Mouse (Mus musculus) cerebral cortex, adult 2 months (tissue): ENCODE results near the gene Hook2.

Experiments
- WGBS: fragments of 180-500 bp; shearing (Covaris S2); methylation state at CpG from one replicate; pipeline ENCODE4 v1.1.7; 2018; 5-methylcytosine and 5-hydroxymethylcytosine counted together

The Hook2 gene

DNA sequence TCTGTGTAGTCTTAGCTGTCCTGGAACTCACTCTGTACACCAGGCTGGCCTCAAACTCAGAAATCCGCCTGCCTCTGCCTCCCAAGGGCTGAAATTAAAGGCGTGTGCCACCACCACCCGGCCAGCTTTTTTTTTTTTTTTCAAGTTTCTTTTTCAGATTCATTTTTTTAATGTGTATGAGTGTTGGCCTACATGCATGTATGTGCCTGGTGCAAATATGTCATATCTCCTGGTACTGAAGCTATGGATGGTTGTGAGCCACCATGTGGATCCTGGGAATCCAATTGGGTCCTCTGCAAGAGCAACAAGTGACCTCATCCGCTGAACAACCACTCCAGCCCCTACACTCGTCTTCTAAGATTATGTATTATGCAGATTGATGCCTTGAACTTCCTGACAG is 3.0 kb upstream of the Hook2 start:
- 90% methylated on average over 5 of the region's 5 CpGs for WGBS

- 80% methylated on average over 2 of the region's 2 CpGs for WGBS
Observed at GRCm38 (mm10) chr8:84987903-84988302, 2.5 kb upstream of the Hook2 start.

- 13% methylated on average over 15 of the region's 15 CpGs for WGBS
Observed at GRCm38 (mm10) chr8:84989311-84989731, 1.1 kb upstream of the Hook2 start.

DNA sequence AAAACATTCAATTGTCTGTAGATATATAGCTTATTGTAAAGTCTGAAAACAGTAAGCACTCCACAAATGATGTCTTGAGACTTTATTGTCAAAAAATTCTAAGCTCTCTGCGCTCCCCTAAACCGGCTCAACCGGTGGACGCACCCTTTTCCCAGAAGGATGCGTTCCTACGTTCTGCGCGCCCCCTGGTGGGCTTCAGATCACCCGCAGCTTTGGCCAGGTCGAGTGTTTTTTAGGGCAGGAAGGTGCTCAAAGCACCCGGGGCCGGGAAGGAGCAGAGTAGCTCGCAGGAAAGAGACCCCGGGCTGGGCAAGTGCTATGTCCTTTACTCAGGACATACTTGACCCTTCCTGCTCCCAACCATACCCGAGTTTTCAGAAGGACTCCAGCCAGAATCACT is 593 bp upstream of the Hook2 start:
- WGBS = under 1% methylated on average over 15 of the region's 15 CpGs

- 4% methylated on average over 15 of the region's 15 CpGs for WGBS
Observed at GRCm38 (mm10) chr8:84990836-84991235, 433 bp downstream of the Hook2 start.

- 95% methylated on average over 9 of the region's 9 CpGs for WGBS
Observed at GRCm38 (mm10) chr8:84994375-84994774, 4.0 kb downstream of the Hook2 start.

GRCm38 (mm10) chr8:84995680-84996079 is 5.3 kb downstream of the Hook2 start:
- 42% methylated on average over 25 of the region's 25 CpGs for WGBS

DNA sequence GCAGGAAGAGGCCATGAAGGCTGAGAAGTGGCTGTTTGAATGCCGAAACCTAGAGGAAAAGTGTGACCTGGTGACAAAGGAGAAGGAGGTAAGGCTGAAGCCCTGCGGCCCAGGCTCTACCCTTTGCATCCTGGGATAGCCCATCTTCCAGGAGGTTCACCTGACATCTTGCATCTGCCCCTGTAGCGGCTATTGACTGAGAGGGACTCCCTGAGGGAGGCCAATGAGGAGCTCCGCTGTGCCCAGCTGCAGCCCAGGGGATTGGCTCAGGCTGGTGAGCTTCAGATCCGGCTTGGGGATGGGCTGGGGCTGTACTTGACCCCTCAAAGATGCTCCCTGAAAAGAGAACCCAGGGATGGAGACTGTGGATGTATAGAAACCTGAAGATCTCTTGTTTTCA is 6.6 kb downstream of the Hook2 start:
- 88% methylated on average over 5 of the region's 5 CpGs for WGBS

DNA sequence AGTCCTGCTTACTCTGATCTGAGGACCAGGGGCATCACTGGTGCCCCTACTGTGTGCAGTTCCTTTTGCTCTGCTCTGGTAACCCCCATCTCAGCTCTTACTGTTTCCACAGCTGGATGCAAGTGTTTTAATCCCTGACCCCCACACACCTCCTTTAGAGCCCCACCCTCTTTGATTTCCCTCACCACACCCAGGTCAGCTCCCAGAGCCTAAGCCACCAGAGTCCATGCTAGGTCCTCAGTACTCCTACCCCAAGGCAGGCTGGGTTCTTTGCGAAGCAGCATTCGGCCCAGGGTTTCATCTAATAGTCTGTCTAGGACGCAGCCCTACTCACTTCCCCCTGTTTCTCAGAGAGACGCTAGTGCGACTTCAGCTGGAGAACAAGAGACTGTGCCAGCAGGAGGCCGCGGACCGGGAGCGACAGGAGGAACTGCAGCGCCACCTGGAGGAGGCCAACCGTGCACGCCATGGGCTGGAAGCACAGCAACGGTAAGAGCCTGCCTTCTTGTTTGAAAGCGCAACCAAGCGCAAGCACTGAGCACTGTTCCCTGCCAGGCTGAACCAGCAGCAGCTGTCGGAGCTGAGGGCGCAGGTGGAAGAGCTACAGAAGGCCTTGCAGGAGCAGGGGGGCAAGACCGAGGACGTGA is 7.4 kb downstream of the Hook2 start:
- 8% methylated on average over 19 of the region's 19 CpGs for WGBS

DNA sequence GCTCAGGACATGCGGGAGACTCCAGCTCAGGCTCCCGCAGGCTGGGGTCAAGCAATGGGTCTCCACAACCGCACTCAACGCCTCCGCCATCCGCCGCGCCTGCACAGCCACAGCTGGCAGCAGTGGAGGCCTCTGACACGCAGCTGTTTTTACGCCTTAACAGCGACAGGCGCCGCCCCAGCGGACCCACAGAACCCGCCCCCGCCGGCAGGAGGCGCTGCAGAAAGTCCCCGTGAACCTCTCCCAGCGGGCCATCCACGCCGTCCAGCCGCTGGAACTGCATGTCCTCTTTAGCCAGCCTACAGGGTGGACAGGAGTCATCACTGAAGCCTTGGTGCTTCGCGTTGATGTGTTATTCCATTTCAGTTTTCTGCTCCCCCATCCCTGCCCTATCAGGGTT is 17.3 kb downstream of the Hook2 start:
- 26% methylated on average over 25 of the region's 25 CpGs for WGBS

GRCm38 (mm10) chr8:85011242-85011641 is 20.8 kb downstream of the Hook2 start:
- 14% methylated on average over 28 of the region's 28 CpGs for WGBS

- 2% methylated on average over 26 of the region's 26 CpGs for WGBS
Observed at GRCm38 (mm10) chr8:85013230-85013840, 22.9 kb downstream of the Hook2 start.

DNA sequence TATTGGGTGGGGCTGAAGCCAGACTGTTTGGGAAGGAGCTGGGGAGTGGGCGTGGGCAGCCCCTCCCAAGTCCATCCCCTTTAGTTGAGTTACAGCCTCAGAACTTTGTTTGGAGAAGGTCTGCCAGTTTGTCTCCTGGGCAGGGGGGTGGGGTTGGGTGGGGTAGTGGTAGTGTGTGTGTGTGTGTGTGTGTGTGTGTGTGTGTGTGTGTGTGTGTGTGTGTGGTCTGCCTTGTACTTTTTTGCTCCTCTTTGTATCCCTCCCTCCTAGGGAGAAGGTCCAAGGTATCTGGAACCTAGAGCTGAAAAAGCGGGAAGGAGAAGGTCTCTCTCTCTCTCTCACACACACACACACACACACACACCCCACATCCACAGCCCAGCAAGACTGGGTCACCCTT is 24.0 kb downstream of the Hook2 start, which contains the start of gene Best2:
Best2 (minus strand) TSS at position 101 of the 400 bp plus-strand sequence.
- 55% methylated on average over 2 of the region's 2 CpGs for WGBS

DNA sequence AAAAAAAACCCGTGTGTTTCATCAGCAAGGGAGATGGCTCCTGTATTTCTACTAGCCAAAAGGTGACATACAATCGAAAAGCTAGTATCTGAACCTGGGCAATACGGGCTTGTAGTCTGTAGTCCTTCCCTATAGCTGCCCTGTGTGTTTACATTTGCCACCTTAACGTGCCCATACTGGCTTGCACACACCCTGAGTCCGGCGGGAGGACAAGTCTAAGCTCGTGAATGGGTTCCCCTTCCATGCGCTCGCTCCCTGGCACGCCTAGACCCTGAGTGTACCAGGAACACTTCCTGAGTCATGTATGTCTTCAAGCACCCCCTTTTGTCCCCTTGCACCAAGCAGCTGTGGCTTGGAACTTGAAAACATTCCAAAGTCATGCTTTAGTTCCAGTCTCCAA is 26.3 kb downstream of the Hook2 start:
- 72% methylated on average over 10 of the region's 10 CpGs for WGBS

DNA sequence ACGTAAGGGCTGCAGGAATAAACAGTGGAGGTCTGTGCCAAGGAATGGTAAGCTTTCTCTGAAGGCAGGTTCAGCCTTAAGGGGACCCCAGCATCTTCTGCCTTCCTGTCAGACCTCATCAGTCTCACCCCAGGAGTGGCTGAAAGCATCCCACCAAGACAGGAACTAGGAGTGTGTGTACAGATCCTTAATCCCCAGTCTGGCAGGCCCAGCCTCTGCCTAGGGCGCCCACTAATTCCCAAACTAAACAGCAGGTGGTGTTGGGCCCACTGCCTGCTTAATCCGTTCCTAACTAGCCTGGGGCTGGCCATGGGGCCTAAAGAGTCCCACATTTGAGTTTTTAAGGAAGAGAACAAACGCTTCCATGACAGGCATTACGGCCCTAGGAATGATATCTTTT is 26.8 kb downstream of the Hook2 start:
- WGBS = 45% methylated on average over 5 of the region's 5 CpGs

DNA sequence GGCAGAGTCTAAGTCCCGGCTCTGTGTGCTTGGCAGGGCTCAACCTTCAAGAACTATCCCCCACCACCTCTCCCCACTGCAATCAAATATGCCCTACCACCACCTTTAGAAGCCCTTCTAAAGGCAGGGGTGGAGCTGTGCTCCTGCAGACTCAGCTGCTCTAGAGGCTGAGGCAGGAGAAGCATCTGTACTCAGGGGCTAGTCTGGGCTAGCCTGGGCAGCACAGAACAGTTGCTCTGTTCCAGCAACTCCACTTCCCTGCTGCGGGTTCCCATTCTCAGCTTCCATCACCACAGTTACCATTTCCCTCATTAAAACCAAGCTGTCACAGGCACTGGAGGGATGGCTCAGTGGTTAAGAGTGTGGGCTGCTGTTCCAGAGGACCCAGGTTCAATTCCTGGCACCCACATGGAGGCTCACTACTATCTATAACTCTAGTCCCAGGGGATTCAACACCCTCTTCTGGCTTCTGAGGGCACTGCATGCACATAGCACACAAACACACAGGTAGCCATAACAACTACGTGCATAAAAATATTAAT is 31.2 kb downstream of the Hook2 start:
- 98% methylated on average over 3 of the region's 3 CpGs for WGBS

DNA sequence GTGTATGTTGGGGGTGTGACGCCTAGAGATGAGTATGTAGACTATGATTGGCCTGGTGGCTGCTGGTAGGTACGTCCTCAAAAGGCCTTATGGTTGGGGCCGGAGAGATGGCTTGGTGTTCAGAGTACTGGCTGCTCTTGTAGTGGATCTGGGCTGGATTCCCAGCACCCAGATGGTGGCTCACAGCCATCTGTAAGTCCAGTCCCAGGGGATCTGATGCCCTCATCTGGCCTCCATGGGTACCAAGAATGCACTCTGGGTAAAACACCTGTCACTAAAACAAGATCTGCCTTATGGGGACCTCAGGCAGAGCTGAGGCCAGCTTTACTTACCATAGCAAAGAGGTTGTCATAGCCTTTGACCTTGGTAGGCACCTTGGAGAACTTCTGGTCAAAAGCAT is 33.4 kb downstream of the Hook2 start:
- WGBS = 80% methylated on average over 3 of the region's 3 CpGs

- WGBS = 2% methylated on average over 30 of the region's 30 CpGs
Observed at GRCm38 (mm10) chr8:85025098-85025932, 34.9 kb downstream of the Hook2 start, which contains the start of gene Asna1. Gene Asna1, minus strand, starts transcription at chr8:85025281.

GRCm38 (mm10) chr8:85026670-85027515 is 36.5 kb downstream of the Hook2 start, which contains the start of gene Trir:
Gene Trir, plus strand, starts transcription at chr8:85026823.
- WGBS = under 1% methylated on average over 74 of the region's 75 CpGs

- WGBS = 1% methylated on average over 13 of the region's 13 CpGs
Observed at GRCm38 (mm10) chr8:85027516-85027855, 37.1 kb downstream of the Hook2 start.

- WGBS = 10% methylated on average over 2 of the region's 2 CpGs
Observed at GRCm38 (mm10) chr8:85027922-85028321, 37.5 kb downstream of the Hook2 start.
